Mouse (Mus musculus): Measurements from ENCODE around the gene Stat1.

- TF ChIP-seq CTCF (IDR thresholded peaks at IDR 0.05; ENCODE audit: low read depth, low read length) (peak; percentile 57), TAL1 (conservative IDR thresholded peaks at IDR 0.05; ENCODE audit: low read depth, low read length) (no peak), POLR2AphosphoS5 (IDR thresholded peaks at IDR 0.05; ENCODE audit: insufficient replicate concordance, low read depth, low read length) (no peak), GATA1 (IDR thresholded peaks at IDR 0.05; ENCODE audit: borderline replicate concordance, low read length) (no peak), GATA2 (IDR thresholded peaks at IDR 0.05; ENCODE audit: borderline replicate concordance, low read depth, low read length) (no peak)
These were observed 20.5 kb upstream of the Stat1 start for GRCm38 (mm10) chr1:52098618-52099232.

Data from G1E (cell line).